Mouse (Mus musculus): ENCODE results near the gene Chaf1a. TPM values are rescaled to one million over a fixed set of nuclear protein-coding genes. Genes with fewer than 3 reads are reported as not detected.

Gene Chaf1a
- polyA plus RNA-seq, 1 experiment, result 16.9 TPM

- Histone ChIP-seq H3K4me1 (replicated peaks; ENCODE audit: control insufficient read depth, insufficient read depth, low read length) (peaks cover 65% of the 10 kb centered on the region), H3K36me3 (ENCODE audit: control insufficient read depth, insufficient read depth, low read length) (peaks cover 23% of the 10 kb centered on the region), H3K27me3 (ENCODE audit: control insufficient read depth, insufficient read depth, low read length) (no peaks in the 10 kb centered on the region), H3K4me3 (ENCODE audit: control insufficient read depth, insufficient read depth, low read length) (no peak overlapping the region), H3K27ac (ENCODE audit: control insufficient read depth, insufficient read depth, low read length) (peak overlapping the region; percentile 96)
- TF ChIP-seq CTCF (IDR thresholded peaks at IDR 0.05; ENCODE audit: borderline replicate concordance, control insufficient read depth, extremely low read depth, insufficient read depth, low read length, poor library complexity) (no peak), POLR2A (IDR thresholded peaks at IDR 0.05; ENCODE audit: control insufficient read depth, extremely low read depth, insufficient read depth, low read length, poor library complexity) (0 out of 2 replicates have a peak, but pooled peaks have one; percentile 9)
- WGBS, result 73% methylated on average over 6 of the region's 6 CpGs
- DNase-seq, result no peak
Observed at GRCm38 (mm10) chr17:56020400-56021084, 19.7 kb upstream of the Chaf1a start.

GRCm38 (mm10) chr17:56021161-56021910 is 18.9 kb upstream of the Chaf1a start:
- DNase-seq, result peak; percentile 78
- Histone ChIP-seq H3K4me1 (replicated peaks; ENCODE audit: control insufficient read depth, insufficient read depth, low read length) (peaks cover 65% of the 10 kb centered on the region), H3K27me3 (ENCODE audit: control insufficient read depth, insufficient read depth, low read length) (no peaks in the 10 kb centered on the region), H3K36me3 (ENCODE audit: control insufficient read depth, insufficient read depth, low read length) (peaks cover 15% of the 10 kb centered on the region), H3K4me3 (ENCODE audit: control insufficient read depth, insufficient read depth, low read length) (no peak overlapping the region), H3K27ac (ENCODE audit: control insufficient read depth, insufficient read depth, low read length) (peak overlapping the region; percentile 96)
- TF ChIP-seq CTCF (IDR thresholded peaks at IDR 0.05; ENCODE audit: borderline replicate concordance, control insufficient read depth, extremely low read depth, insufficient read depth, low read length, poor library complexity) (no peak), POLR2A (IDR thresholded peaks at IDR 0.05; ENCODE audit: control insufficient read depth, extremely low read depth, insufficient read depth, low read length, poor library complexity) (no peak)
- WGBS, result 6% methylated on average over 4 of the region's 4 CpGs

GRCm38 (mm10) chr17:56022131-56022988 is 17.9 kb upstream of the Chaf1a start:
- no peak for TF ChIP-seq CTCF (IDR thresholded peaks at IDR 0.05; ENCODE audit: borderline replicate concordance, control insufficient read depth, extremely low read depth, insufficient read depth, low read length, poor library complexity)
- no peak for TF ChIP-seq POLR2A (IDR thresholded peaks at IDR 0.05; ENCODE audit: control insufficient read depth, extremely low read depth, insufficient read depth, low read length, poor library complexity)
- peaks cover 67% of the 10 kb centered on the region for H3K4me1 ChIP-seq (replicated peaks; ENCODE audit: control insufficient read depth, insufficient read depth, low read length)
- no peak for DNase-seq
- peaks cover 5% of the 10 kb centered on the region for H3K36me3 ChIP-seq (ENCODE audit: control insufficient read depth, insufficient read depth, low read length)
- H3K27ac ChIP-seq (ENCODE audit: control insufficient read depth, insufficient read depth, low read length), result peak overlapping the region; percentile 96
- H3K27me3 ChIP-seq (ENCODE audit: control insufficient read depth, insufficient read depth, low read length), result no peaks in the 10 kb centered on the region
- H3K4me3 ChIP-seq (ENCODE audit: control insufficient read depth, insufficient read depth, low read length), result no peak overlapping the region
- 81% methylated on average over 2 of the region's 2 CpGs for WGBS

GRCm38 (mm10) chr17:56022989-56023290 is 17.3 kb upstream of the Chaf1a start:
- WGBS, result 94% methylated on average over 4 of the region's 4 CpGs
- Histone ChIP-seq H3K36me3 (ENCODE audit: control insufficient read depth, insufficient read depth, low read length) (no peaks in the 10 kb centered on the region; the same call in 1 of the 2 replicates), H3K4me1 (replicated peaks; ENCODE audit: control insufficient read depth, insufficient read depth, low read length) (peaks cover 70% of the 10 kb centered on the region), H3K4me3 (ENCODE audit: control insufficient read depth, insufficient read depth, low read length) (no peak overlapping the region), H3K27me3 (ENCODE audit: control insufficient read depth, insufficient read depth, low read length) (no peaks in the 10 kb centered on the region), H3K27ac (ENCODE audit: control insufficient read depth, insufficient read depth, low read length) (0 out of 2 replicates have a peak overlapping the region, but pooled peaks have one; percentile 1)
- no peak for TF ChIP-seq CTCF (IDR thresholded peaks at IDR 0.05; ENCODE audit: borderline replicate concordance, control insufficient read depth, extremely low read depth, insufficient read depth, low read length, poor library complexity)
- TF ChIP-seq POLR2A (IDR thresholded peaks at IDR 0.05; ENCODE audit: control insufficient read depth, extremely low read depth, insufficient read depth, low read length, poor library complexity), result no peak
- DNase-seq, result no peak

- 0 out of 2 replicates have a peak overlapping the region, but pooled peaks have one; percentile 8 for H3K27ac ChIP-seq (ENCODE audit: control insufficient read depth, insufficient read depth, low read length)
- TF ChIP-seq POLR2A (IDR thresholded peaks at IDR 0.05; ENCODE audit: control insufficient read depth, extremely low read depth, insufficient read depth, low read length, poor library complexity) (no peak), CTCF (IDR thresholded peaks at IDR 0.05; ENCODE audit: borderline replicate concordance, control insufficient read depth, extremely low read depth, insufficient read depth, low read length, poor library complexity) (no peak)
- no peaks in the 10 kb centered on the region; the same call in 1 of the 2 replicates for H3K36me3 ChIP-seq (ENCODE audit: control insufficient read depth, insufficient read depth, low read length)
Observed at GRCm38 (mm10) chr17:56023386-56023785, 16.9 kb upstream of the Chaf1a start.

GRCm38 (mm10) chr17:56024476-56024875 is 15.8 kb upstream of the Chaf1a start:
- Histone ChIP-seq H3K27ac (ENCODE audit: control insufficient read depth, insufficient read depth, low read length) (no peak overlapping the region), H3K36me3 (ENCODE audit: control insufficient read depth, insufficient read depth, low read length) (no peaks in the 10 kb centered on the region; the same call in 1 of the 2 replicates), H3K4me3 (ENCODE audit: control insufficient read depth, insufficient read depth, low read length) (no peak overlapping the region), H3K27me3 (ENCODE audit: control insufficient read depth, insufficient read depth, low read length) (no peaks in the 10 kb centered on the region), H3K4me1 (replicated peaks; ENCODE audit: control insufficient read depth, insufficient read depth, low read length) (peaks cover 62% of the 10 kb centered on the region)
- no peak for DNase-seq
- TF ChIP-seq POLR2A (IDR thresholded peaks at IDR 0.05; ENCODE audit: control insufficient read depth, extremely low read depth, insufficient read depth, low read length, poor library complexity) (no peak), CTCF (IDR thresholded peaks at IDR 0.05; ENCODE audit: borderline replicate concordance, control insufficient read depth, extremely low read depth, insufficient read depth, low read length, poor library complexity) (no peak)
- 72% methylated on average over 2 of the region's 2 CpGs for WGBS

More at GRCm38 (mm10) chr17:56023386-56023785, 16.9 kb upstream of the Chaf1a start:
- Histone ChIP-seq H3K4me3 (ENCODE audit: control insufficient read depth, insufficient read depth, low read length) (no peak overlapping the region), H3K4me1 (replicated peaks; ENCODE audit: control insufficient read depth, insufficient read depth, low read length) (peaks cover 69% of the 10 kb centered on the region), H3K27me3 (ENCODE audit: control insufficient read depth, insufficient read depth, low read length) (no peaks in the 10 kb centered on the region)
- no peak for DNase-seq
- 52% methylated on average over 5 of the region's 5 CpGs for WGBS

Measured in thymus, adult 2 months (tissue).